Mouse (Mus musculus) liver, embryonic 14.5 days (tissue): ENCODE measurements at regions not wholly inside any gene's neighbourhood (a gene's known extent, or its start where the extent isn't known, plus 50 kb on each side); places are given as distances from the start of the nearest gene placed in this dataset.

Experiments used
- ATAC-seq: fragments of 200-750 bp; cut with Nextera tagmentation; 2 replicates; pipeline ENCODE4 v1.8.0; 2017; ENCODE audit warnings: moderate number of reproducible peaks, mild to moderate bottlenecking, moderate library complexity; ENCODE audit not compliant: insufficient read depth
- DNase-seq, 3 experiments: peaks; one replicate each; pipeline ENCODE4 v3.0.0-alpha.2; 2012 to 2013; ENCODE audit warnings: low read depth in 3 of 3, low spot score in 3 of 3
- H3K27ac ChIP-seq: fragments of 300-500 bp; sonication (generic); 2 replicates; pipeline ENCODE4 v1.5.1; 2014; ENCODE audit warnings: moderate library complexity, mild to moderate bottlenecking, control low read depth, inconsistent platforms
- H3K27me3 ChIP-seq: fragments of 300-500 bp; sonication (generic); 2 replicates; pipeline ENCODE4 v1.6.1; 2014; ENCODE audit warnings: mild to moderate bottlenecking, low read length, moderate library complexity; ENCODE audit not compliant: control insufficient read depth, insufficient read depth
- H3K36me3 ChIP-seq: fragments of 300-500 bp; sonication (generic); replicated peaks from 2 replicates; pipeline ENCODE4 v1.6.1; 2014; ENCODE audit warnings: low read depth; ENCODE audit not compliant: control insufficient read depth, insufficient read depth
- H3K4me1 ChIP-seq, 2 experiments: fragments of 200-500 bp in 1 of 2; fragments of 300-500 bp in 1 of 2; sonication (generic) in 1 of 2; replicated peaks; 2 replicates each; pipeline ENCODE4 v1.6.1; 2012 to 2014; ENCODE audit warnings: antibody characterized with exemption in 1 of 2, inconsistent platforms in 1 of 2, low read length in 1 of 2; ENCODE audit not compliant: control insufficient read depth in 2 of 2, insufficient read depth in 2 of 2
- H3K4me2 ChIP-seq: fragments of 300-500 bp; sonication (generic); 2 replicates; pipeline ENCODE4 v1.6.1; 2014; ENCODE audit warnings: low read depth, mild to moderate bottlenecking, control low read depth, moderate library complexity
- H3K4me3 ChIP-seq, 2 experiments: fragments of 200-500 bp in 1 of 2; fragments of 300-500 bp in 1 of 2; sonication (generic) in 1 of 2; 2 replicates each; pipeline ENCODE4 v1.5.1; 2012 to 2014; ENCODE audit warnings: low read depth in 2 of 2, low read length in 2 of 2, mild to moderate bottlenecking in 2 of 2, control low read depth in 1 of 2, inconsistent platforms in 1 of 2, moderate library complexity in 1 of 2; ENCODE audit not compliant: insufficient read depth in 1 of 2
- H3K9ac ChIP-seq: fragments of 300-500 bp; sonication (generic); replicated peaks from 2 replicates; pipeline ENCODE4 v1.6.1; 2014; ENCODE audit warnings: mild to moderate bottlenecking, control low read depth, moderate library complexity
- H3K9me3 ChIP-seq: fragments of 300-500 bp; sonication (generic); 2 replicates; pipeline ENCODE4 v1.6.1; 2016; ENCODE audit warnings: low read length, mixed read lengths; ENCODE audit not compliant: control insufficient read depth
- CTCF ChIP-seq: IDR thresholded peaks from 2 replicates; pipeline ENCODE4 v1.5.1; 2016; ENCODE audit warnings: antibody characterized with exemption, low read depth, control low read depth
- EP300 ChIP-seq: IDR thresholded peaks from 2 replicates; pipeline ENCODE4 v1.6.1; 2016; ENCODE audit warnings: antibody characterized with exemption, low read depth
- WGBS: fragments of 180-500 bp; shearing (Covaris S2); extraction: QIAGEN DNeasy Blood & Tissue Kit; methylation state at CpG from one replicate; pipeline ENCODE4 v1.1.7; 2014; ENCODE audit not compliant: insufficient replicate concordance; 5-methylcytosine and 5-hydroxymethylcytosine counted together

DNA sequence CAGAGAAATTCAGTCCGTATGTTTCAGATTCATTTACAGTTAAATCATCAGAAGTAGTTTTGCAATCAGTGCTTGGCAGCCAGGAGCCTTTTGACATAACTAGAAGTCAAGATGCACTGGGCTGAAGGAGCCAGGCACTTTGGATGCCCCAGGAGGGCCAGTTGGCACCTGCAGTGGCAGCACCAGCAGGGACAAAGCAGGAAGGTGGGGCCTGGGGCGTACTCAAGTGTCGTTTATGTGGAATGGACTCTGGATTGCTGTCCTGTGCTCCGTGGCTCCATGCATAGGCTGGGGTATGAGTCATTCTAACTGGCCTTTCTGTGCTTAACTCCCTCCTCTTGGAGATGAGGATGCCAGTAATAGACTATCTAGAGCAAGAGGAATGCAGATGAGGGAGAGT lies 186.2 kb upstream of the Klf4 start:
- no peak for ATAC-seq
- no peak for DNase-seq
- WGBS = 67% methylated on average over 4 of the region's 4 CpGs
- no peaks in the 10 kb centered on the region for H3K4me1 ChIP-seq
- no peaks in the 10 kb centered on the region for H3K36me3 ChIP-seq
- no peaks in the 10 kb centered on the region for H3K9me3 ChIP-seq
- H3K4me2 ChIP-seq = no peak overlapping the region
- H3K9ac ChIP-seq = no peak overlapping the region
- H3K27ac ChIP-seq = no peak overlapping the region
- no peak for TF ChIP-seq CTCF
- TF ChIP-seq EP300 = no peak
- H3K4me3 ChIP-seq = no peak overlapping the region
- H3K27me3 ChIP-seq = no peaks in the 10 kb centered on the region

GRCm38 (mm10) chr4:55716161-55716651 lies 183.9 kb upstream of the Klf4 start:
- no peak for ATAC-seq
- Histone ChIP-seq H3K36me3 (no peaks in the 10 kb centered on the region), H3K4me1 (no peaks in the 10 kb centered on the region), H3K27ac (no peak overlapping the region), H3K4me3 (no peak overlapping the region), H3K9me3 (no peaks in the 10 kb centered on the region), H3K27me3 (no peaks in the 10 kb centered on the region), H3K4me2 (no peak overlapping the region), H3K9ac (no peak overlapping the region)
- 33% methylated on average over 5 of the region's 5 CpGs for WGBS
- TF ChIP-seq CTCF (no peak), EP300 (no peak)
- DNase-seq = no peak

- Histone ChIP-seq H3K4me2 (no peak overlapping the region), H3K4me3 (no peak overlapping the region), H3K9ac (no peak overlapping the region), H3K9me3 (no peaks in the 10 kb centered on the region), H3K27ac (no peak overlapping the region), H3K36me3 (no peaks in the 10 kb centered on the region), H3K4me1 (no peaks in the 10 kb centered on the region), H3K27me3 (no peaks in the 10 kb centered on the region)
- TF ChIP-seq CTCF (no peak), EP300 (no peak)
- 52% methylated on average over 13 of the region's 13 CpGs for WGBS
- ATAC-seq (no peak), DNase-seq (no peak)
Measured at GRCm38 (mm10) chr4:55711500-55712341, 179.5 kb upstream of the Klf4 start.

DNA sequence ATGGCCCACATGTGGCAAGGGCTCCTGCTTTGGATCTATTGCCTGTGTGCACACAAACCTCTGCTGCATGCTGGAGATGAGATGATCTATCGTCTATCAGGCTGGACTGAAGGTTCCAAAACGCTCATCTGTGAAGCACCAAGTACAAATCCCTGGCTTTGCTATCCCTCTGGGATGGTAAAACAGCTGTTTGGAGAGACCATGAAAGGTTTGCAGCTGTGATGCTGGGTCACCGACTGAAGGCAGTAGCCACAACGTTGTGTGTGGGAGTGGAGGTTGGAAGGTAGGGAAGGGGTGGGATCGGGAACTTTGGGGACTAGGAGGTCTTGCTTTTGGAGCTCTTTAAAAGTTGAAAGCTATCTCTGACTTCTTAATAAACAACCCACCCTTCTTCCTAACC lies 178.2 kb upstream of the Klf4 start:
- 63% methylated on average over 5 of the region's 5 CpGs for WGBS
- DNase-seq (no peak), ATAC-seq (no peak)
- H3K9me3 ChIP-seq = no peaks in the 10 kb centered on the region
- no peaks in the 10 kb centered on the region for H3K27me3 ChIP-seq
- H3K9ac ChIP-seq = no peak overlapping the region
- no peak overlapping the region for H3K27ac ChIP-seq
- no peak for TF ChIP-seq CTCF
- no peak for TF ChIP-seq EP300
- H3K4me3 ChIP-seq = no peak overlapping the region
- H3K4me1 ChIP-seq = no peaks in the 10 kb centered on the region
- no peak overlapping the region for H3K4me2 ChIP-seq
- H3K36me3 ChIP-seq = no peaks in the 10 kb centered on the region

DNA sequence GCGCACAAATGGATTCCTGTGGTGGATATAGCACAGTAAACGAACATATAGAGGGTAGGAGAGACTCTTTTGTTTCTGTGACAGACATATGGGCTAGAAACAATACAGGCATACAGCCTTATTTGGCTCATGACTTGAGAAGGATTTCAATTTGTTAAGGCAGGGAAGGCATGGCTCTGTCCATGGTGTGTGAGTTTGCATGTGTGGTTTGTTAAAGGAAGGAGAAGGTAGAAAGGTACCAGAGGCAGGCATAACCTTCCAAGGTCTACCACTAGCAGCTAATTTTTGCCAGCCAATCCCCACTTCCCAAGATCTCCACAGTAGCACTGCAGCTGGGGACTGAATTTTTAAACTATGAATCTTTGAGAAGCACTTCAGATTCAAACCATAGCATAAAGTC lies 176.5 kb upstream of the Klf4 start:
- 50% methylated on average over 2 of the region's 2 CpGs for WGBS
- ATAC-seq (no peak), DNase-seq (no peak)
- Histone ChIP-seq H3K9ac (no peak overlapping the region), H3K27ac (no peak overlapping the region), H3K9me3 (no peaks in the 10 kb centered on the region), H3K4me1 (no peaks in the 10 kb centered on the region), H3K4me2 (no peak overlapping the region), H3K4me3 (no peak overlapping the region), H3K36me3 (no peaks in the 10 kb centered on the region), H3K27me3 (no peaks in the 10 kb centered on the region)
- TF ChIP-seq EP300 (no peak), CTCF (no peak)
